Mouse (Mus musculus): ENCODE data around the gene Synpo2l. TPM values are rescaled to one million over a fixed set of nuclear protein-coding genes. Genes with fewer than 3 reads are reported as not detected.
"Not testable (repeated sequence)": the region's sequence is repeated elsewhere in the genome, so short reads cannot be mapped to it uniquely, and the experiment has no call there.

Synpo2l gene
- polyA plus RNA-seq, 1 experiment from 2014 or later = 0.10 TPM

- H3K4me1 ChIP-seq (ENCODE audit: control insufficient read depth, insufficient read depth, low read length) = peaks cover 5% of the 10 kb centered on the region; the same call in 1 of the 2 replicates
- ATAC-seq = no peak
- no peaks in the 10 kb centered on the region for H3K27me3 ChIP-seq (replicated peaks; ENCODE audit: control insufficient read depth, insufficient read depth, low read length)
- H3K4me2 ChIP-seq (ENCODE audit: low read depth, low read length) = no peak overlapping the region
- no peaks in the 10 kb centered on the region for H3K9me3 ChIP-seq (ENCODE audit: control insufficient read depth, low read length)
- no peak overlapping the region for H3K27ac ChIP-seq (ENCODE audit: low read length)
- 92% methylated on average over 6 of the region's 6 CpGs for WGBS
- no peak overlapping the region for H3K4me3 ChIP-seq (ENCODE audit: low read length)
- no peak overlapping the region for H3K9ac ChIP-seq (ENCODE audit: low read depth, low read length)
- H3K36me3 ChIP-seq (ENCODE audit: control insufficient read depth, insufficient read depth, low read length) = no peaks in the 10 kb centered on the region
These were observed 29.5 kb downstream of the Synpo2l start for GRCm38 (mm10) chr14:20638702-20639101.

GRCm38 (mm10) chr14:20637818-20638574, 30.2 kb downstream of the Synpo2l start:
- Histone ChIP-seq H3K4me3 (ENCODE audit: low read length) (no peak overlapping the region), H3K9ac (ENCODE audit: low read depth, low read length) (no peak overlapping the region), H3K27ac (ENCODE audit: low read length) (no peak overlapping the region), H3K4me2 (ENCODE audit: low read depth, low read length) (no peak overlapping the region), H3K9me3 (ENCODE audit: control insufficient read depth, low read length) (no peaks in the 10 kb centered on the region), H3K27me3 (replicated peaks; ENCODE audit: control insufficient read depth, insufficient read depth, low read length) (no peaks in the 10 kb centered on the region), H3K36me3 (ENCODE audit: control insufficient read depth, insufficient read depth, low read length) (no peaks in the 10 kb centered on the region), H3K4me1 (ENCODE audit: control insufficient read depth, insufficient read depth, low read length) (peaks cover 5% of the 10 kb centered on the region; the same call in 1 of the 2 replicates)
- ATAC-seq = no peak
- 79% methylated on average over 2 of the region's 2 CpGs for WGBS

GRCm38 (mm10) chr14:20636968-20637367, 31.2 kb downstream of the Synpo2l start:
- not testable (repeated sequence) for H3K4me2 ChIP-seq (ENCODE audit: low read depth, low read length); H3K4me3 ChIP-seq (ENCODE audit: low read length); ATAC-seq; H3K9ac ChIP-seq (ENCODE audit: low read depth, low read length); H3K4me1 ChIP-seq (ENCODE audit: control insufficient read depth, insufficient read depth, low read length); H3K27me3 ChIP-seq (replicated peaks; ENCODE audit: control insufficient read depth, insufficient read depth, low read length); H3K27ac ChIP-seq (ENCODE audit: low read length); H3K36me3 ChIP-seq (ENCODE audit: control insufficient read depth, insufficient read depth, low read length); H3K9me3 ChIP-seq (ENCODE audit: control insufficient read depth, low read length)
- WGBS = 91% methylated on average over 3 of the region's 3 CpGs

- 71% methylated on average over 2 of the region's 2 CpGs for WGBS
- no peak overlapping the region for H3K9ac ChIP-seq (ENCODE audit: low read depth, low read length)
- ATAC-seq = 0 out of 2 replicates have a peak, but pooled peaks have one; percentile 32
- H3K4me1 ChIP-seq (ENCODE audit: control insufficient read depth, insufficient read depth, low read length) = peaks cover 5% of the 10 kb centered on the region; the same call in 1 of the 2 replicates
- H3K27me3 ChIP-seq (replicated peaks; ENCODE audit: control insufficient read depth, insufficient read depth, low read length) = no peaks in the 10 kb centered on the region
- no peaks in the 10 kb centered on the region for H3K36me3 ChIP-seq (ENCODE audit: control insufficient read depth, insufficient read depth, low read length)
- H3K4me3 ChIP-seq (ENCODE audit: low read length) = no peak overlapping the region
- no peaks in the 10 kb centered on the region for H3K9me3 ChIP-seq (ENCODE audit: control insufficient read depth, low read length)
- H3K27ac ChIP-seq (ENCODE audit: low read length) = no peak overlapping the region
- no peak overlapping the region for H3K4me2 ChIP-seq (ENCODE audit: low read depth, low read length)
These were observed 32.6 kb downstream of the Synpo2l start for GRCm38 (mm10) chr14:20635546-20635945.

GRCm38 (mm10) chr14:20631253-20631652, 36.9 kb downstream of the Synpo2l start:
- Histone ChIP-seq H3K27me3 (replicated peaks; ENCODE audit: control insufficient read depth, insufficient read depth, low read length) (no peaks in the 10 kb centered on the region), H3K4me3 (ENCODE audit: low read length) (no peak overlapping the region), H3K36me3 (ENCODE audit: control insufficient read depth, insufficient read depth, low read length) (no peaks in the 10 kb centered on the region), H3K27ac (ENCODE audit: low read length) (no peak overlapping the region), H3K4me1 (ENCODE audit: control insufficient read depth, insufficient read depth, low read length) (no peaks in the 10 kb centered on the region), H3K9me3 (ENCODE audit: control insufficient read depth, low read length) (no peaks in the 10 kb centered on the region), H3K4me2 (ENCODE audit: low read depth, low read length) (no peak overlapping the region), H3K9ac (ENCODE audit: low read depth, low read length) (no peak overlapping the region)
- ATAC-seq = no peak
- 45% methylated on average over 4 of the region's 4 CpGs for WGBS

- 71% methylated on average over 3 of the region's 3 CpGs for WGBS
- ATAC-seq = no peak
- Histone ChIP-seq H3K4me3 (ENCODE audit: low read length) (no peak overlapping the region), H3K9ac (ENCODE audit: low read depth, low read length) (no peak overlapping the region), H3K27ac (ENCODE audit: low read length) (no peak overlapping the region), H3K9me3 (ENCODE audit: control insufficient read depth, low read length) (no peaks in the 10 kb centered on the region), H3K36me3 (ENCODE audit: control insufficient read depth, insufficient read depth, low read length) (no peaks in the 10 kb centered on the region), H3K4me1 (ENCODE audit: control insufficient read depth, insufficient read depth, low read length) (no peaks in the 10 kb centered on the region), H3K27me3 (replicated peaks; ENCODE audit: control insufficient read depth, insufficient read depth, low read length) (no peaks in the 10 kb centered on the region), H3K4me2 (ENCODE audit: low read depth, low read length) (no peak overlapping the region)
These were observed 41.2 kb downstream of the Synpo2l start for GRCm38 (mm10) chr14:20626971-20627370.

GRCm38 (mm10) chr14:20626447-20626846, 41.7 kb downstream of the Synpo2l start:
- Histone ChIP-seq H3K36me3 (ENCODE audit: control insufficient read depth, insufficient read depth, low read length) (no peaks in the 10 kb centered on the region), H3K27me3 (replicated peaks; ENCODE audit: control insufficient read depth, insufficient read depth, low read length) (no peaks in the 10 kb centered on the region), H3K9ac (ENCODE audit: low read depth, low read length) (no peak overlapping the region), H3K4me2 (ENCODE audit: low read depth, low read length) (no peak overlapping the region), H3K4me1 (ENCODE audit: control insufficient read depth, insufficient read depth, low read length) (no peaks in the 10 kb centered on the region), H3K27ac (ENCODE audit: low read length) (no peak overlapping the region), H3K9me3 (ENCODE audit: control insufficient read depth, low read length) (no peaks in the 10 kb centered on the region), H3K4me3 (ENCODE audit: low read length) (no peak overlapping the region)
- 86% methylated on average over 2 of the region's 2 CpGs for WGBS
- ATAC-seq = peak; percentile 67; the same call in 1 of the 2 replicates

- Histone ChIP-seq H3K4me3 (ENCODE audit: low read length) (no peak overlapping the region), H3K27ac (ENCODE audit: low read length) (no peak overlapping the region), H3K27me3 (replicated peaks; ENCODE audit: control insufficient read depth, insufficient read depth, low read length) (no peaks in the 10 kb centered on the region), H3K4me2 (ENCODE audit: low read depth, low read length) (no peak overlapping the region), H3K4me1 (ENCODE audit: control insufficient read depth, insufficient read depth, low read length) (no peaks in the 10 kb centered on the region), H3K9me3 (ENCODE audit: control insufficient read depth, low read length) (no peaks in the 10 kb centered on the region), H3K9ac (ENCODE audit: low read depth, low read length) (no peak overlapping the region), H3K36me3 (ENCODE audit: control insufficient read depth, insufficient read depth, low read length) (no peaks in the 10 kb centered on the region)
- 92% methylated on average over 3 of the region's 3 CpGs for WGBS
- ATAC-seq = no peak
These were observed 45.2 kb downstream of the Synpo2l start for GRCm38 (mm10) chr14:20622907-20623306.

- no peak overlapping the region for H3K27ac ChIP-seq (ENCODE audit: low read length)
- H3K9me3 ChIP-seq (ENCODE audit: control insufficient read depth, low read length) = no peaks in the 10 kb centered on the region
- H3K4me1 ChIP-seq (ENCODE audit: control insufficient read depth, insufficient read depth, low read length) = no peaks in the 10 kb centered on the region
- no peak overlapping the region for H3K4me2 ChIP-seq (ENCODE audit: low read depth, low read length)
- 83% methylated on average over 2 of the region's 2 CpGs for WGBS
- H3K27me3 ChIP-seq (replicated peaks; ENCODE audit: control insufficient read depth, insufficient read depth, low read length) = no peaks in the 10 kb centered on the region
- H3K4me3 ChIP-seq (ENCODE audit: low read length) = no peak overlapping the region
- no peak overlapping the region for H3K9ac ChIP-seq (ENCODE audit: low read depth, low read length)
- H3K36me3 ChIP-seq (ENCODE audit: control insufficient read depth, insufficient read depth, low read length) = no peaks in the 10 kb centered on the region
- ATAC-seq = no peak
These were observed 45.7 kb downstream of the Synpo2l start for GRCm38 (mm10) chr14:20622412-20622811.

- no peak for ATAC-seq
- H3K27ac ChIP-seq (ENCODE audit: low read length) = no peak overlapping the region
- no peaks in the 10 kb centered on the region for H3K27me3 ChIP-seq (replicated peaks; ENCODE audit: control insufficient read depth, insufficient read depth, low read length)
- no peak overlapping the region for H3K4me2 ChIP-seq (ENCODE audit: low read depth, low read length)
- no peaks in the 10 kb centered on the region for H3K36me3 ChIP-seq (ENCODE audit: control insufficient read depth, insufficient read depth, low read length)
- WGBS = 80% methylated on average over 2 of the region's 2 CpGs
- H3K4me3 ChIP-seq (ENCODE audit: low read length) = no peak overlapping the region
- H3K9ac ChIP-seq (ENCODE audit: low read depth, low read length) = no peak overlapping the region
- no peaks in the 10 kb centered on the region for H3K9me3 ChIP-seq (ENCODE audit: control insufficient read depth, low read length)
- H3K4me1 ChIP-seq (ENCODE audit: control insufficient read depth, insufficient read depth, low read length) = no peaks in the 10 kb centered on the region
These were observed 46.3 kb downstream of the Synpo2l start for GRCm38 (mm10) chr14:20621903-20622302.

Data from intestine, embryonic 16.5 days (tissue).